Mouse (Mus musculus): ENCODE data around the gene Ppp1r3f. TPM values are rescaled to one million over a fixed set of nuclear protein-coding genes. Genes with fewer than 3 reads are reported as not detected.

Ppp1r3f gene
- polyA plus RNA-seq, 1 experiment from 2014 or later, result 5.1 TPM

DNA sequence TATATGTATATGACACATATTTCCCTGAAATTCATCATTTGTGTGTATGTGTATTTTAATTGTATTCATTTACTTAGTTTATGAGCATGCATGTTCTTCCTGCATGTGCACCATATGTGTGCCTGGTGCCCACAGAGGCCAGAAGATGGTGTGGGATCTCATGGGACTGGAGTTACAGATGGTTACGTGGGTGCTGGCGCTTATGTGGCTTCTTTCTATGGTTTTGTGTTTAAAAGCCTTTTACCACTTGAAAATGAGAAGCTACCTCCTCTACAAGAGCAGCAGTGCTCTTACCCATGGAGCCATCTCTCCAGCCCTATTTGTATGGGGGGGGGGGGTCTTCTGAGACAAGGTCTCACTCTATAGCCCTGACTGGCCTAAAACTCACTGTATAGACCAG is 7.1 kb upstream of the Ppp1r3f start:
- no peaks in the 10 kb centered on the region for H3K9me3 ChIP-seq (replicated peaks)
- H3K4me1 ChIP-seq, result no peaks in the 10 kb centered on the region
- ATAC-seq (ENCODE audit: low FRiP score), result no peak
- H3K27me3 ChIP-seq, result no peaks in the 10 kb centered on the region
- H3K27ac ChIP-seq, result no peak overlapping the region
- no peak overlapping the region for H3K4me2 ChIP-seq (replicated peaks)
- 82% methylated on average over 2 of the region's 2 CpGs for WGBS
- H3K9ac ChIP-seq, result no peak overlapping the region
- no peak overlapping the region for H3K4me3 ChIP-seq
- H3K36me3 ChIP-seq, result no peaks in the 10 kb centered on the region

- 22% methylated on average over 5 of the region's 6 CpGs for WGBS
These were observed 775 bp upstream of the Ppp1r3f start for GRCm38 (mm10) chrX:7574885-7575231.

GRCm38 (mm10) chrX:7573176-7574086 is 652 bp downstream of the Ppp1r3f start, which contains the start of gene Foxp3:
Gene Foxp3 (plus strand): TSS chrX:7573644.
- no peaks in the 10 kb centered on the region for H3K36me3 ChIP-seq
- peak within 1 kb of the TSS; percentile 74 for H3K9ac ChIP-seq
- H3K4me1 ChIP-seq, result peaks cover 16% of the 10 kb centered on the region
- peak; percentile 79 for ATAC-seq (ENCODE audit: low FRiP score)
- no peaks in the 10 kb centered on the region for H3K27me3 ChIP-seq
- WGBS, result 33% methylated on average over 57 of the region's 72 CpGs
- no peaks in the 10 kb centered on the region; the same call in 1 of the 2 replicates for H3K9me3 ChIP-seq (replicated peaks)
- H3K4me2 ChIP-seq (replicated peaks), result peak within 1 kb of the TSS; percentile 62
- H3K27ac ChIP-seq, result peak within 1 kb of the TSS; percentile 87
- H3K4me3 ChIP-seq, result peak within 1 kb of the TSS; percentile 59

More at GRCm38 (mm10) chrX:7574885-7575231, 775 bp upstream of the Ppp1r3f start:
- no peak for ATAC-seq (ENCODE audit: low FRiP score)
- peak overlapping the region; percentile 62 for H3K4me2 ChIP-seq (replicated peaks)
- H3K27me3 ChIP-seq, result no peaks in the 10 kb centered on the region
- H3K4me3 ChIP-seq, result peak overlapping the region; percentile 59
- H3K27ac ChIP-seq, result peak overlapping the region; percentile 82
- H3K36me3 ChIP-seq, result no peaks in the 10 kb centered on the region
- peaks cover 16% of the 10 kb centered on the region for H3K4me1 ChIP-seq
- H3K9me3 ChIP-seq (replicated peaks), result no peaks in the 10 kb centered on the region; the same call in 1 of the 2 replicates
- H3K9ac ChIP-seq, result no peak overlapping the region

DNA sequence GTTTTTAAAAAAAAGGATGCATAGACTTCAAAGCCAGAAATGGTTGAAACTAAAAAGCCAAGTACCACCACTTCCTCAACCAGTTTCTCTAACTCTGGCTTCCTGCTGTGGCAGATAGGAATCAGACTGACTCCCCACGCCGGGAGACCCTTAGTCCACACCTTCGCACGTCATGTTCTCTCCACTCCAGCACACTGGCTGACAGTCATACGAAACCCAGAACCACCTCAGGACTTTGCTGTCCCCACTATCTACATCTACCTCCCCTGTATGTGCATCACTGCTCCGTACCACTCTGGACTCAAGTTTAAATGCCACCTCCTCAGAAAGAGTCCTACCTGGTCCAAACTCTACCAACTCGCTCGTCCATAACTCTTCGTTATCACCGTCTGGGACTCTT is 1.6 kb downstream of the Ppp1r3f start:
- WGBS, result 82% methylated on average over 10 of the region's 10 CpGs
- Histone ChIP-seq H3K9ac (no peak overlapping the region), H3K4me2 (replicated peaks) (peak overlapping the region; percentile 62), H3K27ac (no peak overlapping the region), H3K36me3 (no peaks in the 10 kb centered on the region), H3K4me1 (peaks cover 16% of the 10 kb centered on the region), H3K9me3 (replicated peaks) (no peaks in the 10 kb centered on the region; the same call in 1 of the 2 replicates), H3K27me3 (no peaks in the 10 kb centered on the region), H3K4me3 (no peak overlapping the region)
- ATAC-seq (ENCODE audit: low FRiP score), result no peak

DNA sequence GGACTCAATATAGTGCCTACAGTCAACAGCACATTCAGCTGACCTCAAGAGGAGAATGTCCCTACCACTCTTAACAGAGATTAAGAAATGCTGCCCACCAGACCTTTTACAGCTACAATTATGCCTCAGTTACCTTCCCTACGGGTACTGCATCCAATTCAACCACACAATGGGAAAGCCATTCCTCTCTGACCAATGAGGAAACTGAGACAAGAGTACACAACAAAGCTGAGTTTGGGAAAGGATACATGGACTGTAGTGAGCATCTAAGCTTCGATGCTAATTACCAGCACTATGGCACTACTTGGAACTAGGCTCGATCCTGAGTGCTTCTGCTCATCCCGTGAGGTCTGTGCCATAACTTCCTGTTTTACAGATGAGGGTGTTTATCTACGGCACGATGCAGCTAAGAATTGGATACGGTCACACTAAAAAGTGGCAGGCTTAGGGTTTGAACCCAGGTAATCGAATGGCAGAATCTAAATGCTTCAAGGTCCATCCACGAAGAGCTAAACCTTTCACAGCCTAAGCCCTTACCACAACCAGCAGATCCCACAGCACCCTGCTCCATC is 2.4 kb downstream of the Ppp1r3f start:
- 95% methylated on average over 9 of the region's 9 CpGs for WGBS
- Histone ChIP-seq H3K27me3 (no peaks in the 10 kb centered on the region), H3K4me1 (peaks cover 16% of the 10 kb centered on the region), H3K4me2 (replicated peaks) (no peak overlapping the region), H3K9me3 (replicated peaks) (no peaks in the 10 kb centered on the region; the same call in 1 of the 2 replicates), H3K36me3 (no peaks in the 10 kb centered on the region), H3K4me3 (no peak overlapping the region), H3K27ac (no peak overlapping the region), H3K9ac (no peak overlapping the region)
- no peak for ATAC-seq (ENCODE audit: low FRiP score)

GRCm38 (mm10) chrX:7570481-7571175 is 3.5 kb downstream of the Ppp1r3f start:
- no peak overlapping the region for H3K27ac ChIP-seq
- no peak overlapping the region for H3K9ac ChIP-seq
- H3K27me3 ChIP-seq, result no peaks in the 10 kb centered on the region
- peaks cover 16% of the 10 kb centered on the region for H3K4me1 ChIP-seq
- WGBS, result 63% methylated on average over 7 of the region's 7 CpGs
- H3K4me3 ChIP-seq, result no peak overlapping the region
- H3K9me3 ChIP-seq (replicated peaks), result no peaks in the 10 kb centered on the region; the same call in 1 of the 2 replicates
- ATAC-seq (ENCODE audit: low FRiP score), result no peak
- no peaks in the 10 kb centered on the region for H3K36me3 ChIP-seq
- no peak overlapping the region for H3K4me2 ChIP-seq (replicated peaks)

GRCm38 (mm10) chrX:7567491-7567890 is 6.6 kb downstream of the Ppp1r3f start:
- peaks cover 6% of the 10 kb centered on the region for H3K4me1 ChIP-seq
- 80% methylated on average over 9 of the region's 9 CpGs for WGBS
- no peaks in the 10 kb centered on the region for H3K36me3 ChIP-seq
- no peaks in the 10 kb centered on the region for H3K27me3 ChIP-seq
- H3K4me3 ChIP-seq, result no peak overlapping the region
- no peak overlapping the region for H3K4me2 ChIP-seq (replicated peaks)
- H3K9me3 ChIP-seq (replicated peaks), result no peaks in the 10 kb centered on the region
- no peak overlapping the region for H3K27ac ChIP-seq
- ATAC-seq (ENCODE audit: low FRiP score), result no peak
- no peak overlapping the region for H3K9ac ChIP-seq

DNA sequence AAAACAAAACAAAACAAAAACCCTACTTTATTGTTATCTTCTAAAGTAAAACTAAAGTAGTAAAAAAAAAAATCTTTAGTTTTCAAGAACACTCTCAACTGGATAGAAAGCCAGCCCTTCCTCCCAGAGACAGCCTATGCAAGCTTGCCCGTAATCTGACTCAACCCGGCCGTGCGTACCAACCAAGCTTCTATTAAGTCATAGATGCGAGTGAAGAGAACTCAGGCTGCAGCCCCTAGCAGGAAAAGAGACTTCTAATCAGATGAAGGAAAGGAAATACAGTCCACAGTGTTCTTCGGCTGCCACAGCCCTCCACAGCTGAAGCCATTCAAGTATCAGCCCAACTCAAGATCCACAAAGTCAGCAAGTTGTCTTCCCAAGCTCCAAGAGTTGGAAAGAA is 7.7 kb downstream of the Ppp1r3f start:
- Histone ChIP-seq H3K4me1 (0 out of 2 replicates have a peak, but pooled peaks cover 4% of the 10 kb centered on the region), H3K9me3 (replicated peaks) (no peaks in the 10 kb centered on the region), H3K4me2 (replicated peaks) (no peak overlapping the region), H3K36me3 (no peaks in the 10 kb centered on the region), H3K27me3 (no peaks in the 10 kb centered on the region), H3K4me3 (no peak overlapping the region), H3K9ac (no peak overlapping the region), H3K27ac (no peak overlapping the region)
- 90% methylated on average over 6 of the region's 6 CpGs for WGBS
- no peak for ATAC-seq (ENCODE audit: low FRiP score)

DNA sequence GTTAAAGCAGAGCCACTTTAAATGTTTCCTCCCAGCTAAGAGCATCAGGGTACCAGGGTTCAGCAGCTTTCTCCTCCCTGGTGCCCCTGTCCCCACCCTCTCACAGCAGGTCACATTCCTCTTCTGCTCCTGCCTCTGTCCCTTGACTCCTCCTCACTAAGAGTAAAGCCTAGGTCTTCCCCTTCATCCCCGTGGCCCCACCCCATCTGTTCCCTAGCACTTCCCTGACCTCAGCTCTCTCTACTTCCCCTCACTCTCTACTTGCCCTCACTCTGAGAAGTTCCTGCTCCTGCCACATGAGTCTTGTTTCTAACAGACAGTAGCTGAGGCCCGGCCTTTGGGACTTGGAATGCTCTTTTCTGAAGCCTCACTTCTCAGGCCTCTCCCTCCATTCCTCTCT is 11.0 kb downstream of the Ppp1r3f start:
- Histone ChIP-seq H3K36me3 (0 out of 2 replicates have a peak, but pooled peaks cover 6% of the 10 kb centered on the region), H3K9me3 (replicated peaks) (no peaks in the 10 kb centered on the region), H3K4me3 (no peak overlapping the region), H3K4me2 (replicated peaks) (no peak overlapping the region), H3K9ac (no peak overlapping the region), H3K4me1 (no peaks in the 10 kb centered on the region), H3K27me3 (no peaks in the 10 kb centered on the region), H3K27ac (no peak overlapping the region)
- no peak for ATAC-seq (ENCODE audit: low FRiP score)
- 21% methylated on average over 2 of the region's 2 CpGs for WGBS

GRCm38 (mm10) chrX:7553474-7553873 is 20.6 kb downstream of the Ppp1r3f start:
- WGBS, result 84% methylated on average over 4 of the region's 4 CpGs
- H3K36me3 ChIP-seq, result no peaks in the 10 kb centered on the region

GRCm38 (mm10) chrX:7524961-7525360 is 49.1 kb downstream of the Ppp1r3f start:
- Histone ChIP-seq H3K4me2 (replicated peaks) (no peak overlapping the region), H3K27ac (no peak overlapping the region), H3K4me3 (no peak overlapping the region), H3K36me3 (no peaks in the 10 kb centered on the region), H3K4me1 (no peaks in the 10 kb centered on the region), H3K9ac (no peak overlapping the region), H3K27me3 (no peaks in the 10 kb centered on the region), H3K9me3 (replicated peaks) (no peaks in the 10 kb centered on the region)
- no peak for ATAC-seq (ENCODE audit: low FRiP score)
- 38% methylated on average over 3 of the region's 3 CpGs for WGBS

More at GRCm38 (mm10) chrX:7553474-7553873, 20.6 kb downstream of the Ppp1r3f start:
- Histone ChIP-seq H3K4me1 (no peaks in the 10 kb centered on the region), H3K4me2 (replicated peaks) (no peak overlapping the region), H3K9ac (no peak overlapping the region), H3K27me3 (no peaks in the 10 kb centered on the region), H3K4me3 (no peak overlapping the region), H3K27ac (no peak overlapping the region), H3K9me3 (replicated peaks) (no peaks in the 10 kb centered on the region)
- ATAC-seq (ENCODE audit: low FRiP score), result no peak

Measured in hindbrain, embryonic 12.5 days (tissue).